Mouse (Mus musculus): Measurements from ENCODE around the gene RPS10-NUDT3.

- TF ChIP-seq CTCF (IDR thresholded peaks at IDR 0.05; ENCODE audit: low read depth, low read length) (no peak), POLR2A (IDR thresholded peaks at IDR 0.05; ENCODE audit: extremely low read depth, insufficient read depth, low read length) (no peak)
Observed at GRCm38 (mm10) chr17:27611519-27611884, 23.5 kb downstream of the RPS10-NUDT3 start.
